ENCODE assay signal across 20 mouse cellular contexts in genomic region chr3:9407801-9408200, GRCm38 (mm10).
A peak's percentile ranks its signal among the peaks of the same experiment; 100 is the strongest.
DNase-seq lines count a peak whose midpoint lies in the region; ATAC-seq and TF ChIP-seq lines count a peak whose summit lies in the region.
"Had no signal": no experiment of that assay in that cellular context is flagged by ENCODE, and none has a peak within 500 bp of the region (broad histone marks: within the 10 kb centered on the region; RNA-seq: fewer than 3 reads in every experiment).

No protein-coding gene starts in this region.

- no peaks in the 10 kb centered on the region for H3K36me3 ChIP-seq in heart, embryonic 13.5 days
- no peaks in the 10 kb centered on the region for H3K36me3 ChIP-seq in neural tube, embryonic 13.5 days
- H3K36me3 ChIP-seq in intestine, postnatal 0 days (ENCODE audit: control insufficient read depth, insufficient read depth) = no peaks in the 10 kb centered on the region
- H3K36me3 ChIP-seq: embryonic facial prominence, embryonic 15.5 days; limb, embryonic 13.5 days had no signal

- H3K4me1 ChIP-seq in heart, embryonic 13.5 days = peaks cover 53% of the 10 kb centered on the region
- H3K4me1 ChIP-seq in neural tube, embryonic 13.5 days (replicated peaks) = peaks cover 12% of the 10 kb centered on the region; the same call in 1 of the 2 replicates
- peaks cover 5% of the 10 kb centered on the region; the same call in 1 of the 2 replicates for H3K4me1 ChIP-seq in brown adipose tissue, adult 24 weeks (ENCODE audit: control insufficient read depth, insufficient read depth, insufficient read length, low read length)
- H3K4me1 ChIP-seq in intestine, postnatal 0 days (replicated peaks; ENCODE audit: control insufficient read depth, insufficient read depth, low read length) = no peaks in the 10 kb centered on the region

- H3K4me2 ChIP-seq in heart, embryonic 13.5 days = no peak overlapping the region
- H3K4me2 ChIP-seq in neural tube, embryonic 13.5 days = no peak overlapping the region
- no peak overlapping the region for H3K4me2 ChIP-seq in intestine, postnatal 0 days (replicated peaks; ENCODE audit: low read depth)
- H3K4me2 ChIP-seq: embryonic facial prominence, embryonic 15.5 days; limb, embryonic 13.5 days had no signal

- no peak for TF ChIP-seq CTCF in intestine, postnatal 0 days (IDR thresholded peaks at IDR 0.05; ENCODE audit: low read depth)

- no peak for DNase-seq in heart, adult 18-20 months
- DNase-seq in neural tube, embryonic 10.5 days (ENCODE audit: extremely low spot score, low spot score) = no peak
- no peak for DNase-seq in adrenal gland, postnatal 14 days
- DNase-seq: adrenal gland, postnatal 25 days; B cell, adult 2 months; cerebellum, adult 2 months; cerebellum, postnatal 36 days; forebrain, postnatal 0 days; retina, postnatal 1 day had no signal

- WGBS in heart, embryonic 13.5 days = 69% methylated on average over 10 of the region's 10 CpGs
- 78% methylated on average over 10 of the region's 10 CpGs for WGBS in neural tube, embryonic 13.5 days
- 72% methylated on average over 10 of the region's 10 CpGs for WGBS in intestine, postnatal 0 days

- H3K27me3 ChIP-seq in heart, embryonic 13.5 days (replicated peaks) = no peaks in the 10 kb centered on the region
- H3K27me3 ChIP-seq in neural tube, embryonic 13.5 days = no peaks in the 10 kb centered on the region
- no peaks in the 10 kb centered on the region for H3K27me3 ChIP-seq in intestine, postnatal 0 days (replicated peaks; ENCODE audit: control insufficient read depth, insufficient read depth, low read length)
- H3K27me3 ChIP-seq: embryonic facial prominence, embryonic 15.5 days; limb, embryonic 13.5 days; Patski had no signal

- no peak for ATAC-seq in heart, embryonic 13.5 days (ENCODE audit: extremely low read depth, insufficient number of reproducible peaks, low FRiP score, low TSS enrichment)
- no peak for ATAC-seq in neural tube, embryonic 13.5 days (ENCODE audit: low read depth)
- no peak for ATAC-seq in intestine, postnatal 0 days
- ATAC-seq: forebrain, postnatal 0 days; hindbrain, embryonic 16.5 days; intestine, embryonic 16.5 days; midbrain, embryonic 16.5 days; Patski had no signal

- peak overlapping the region; percentile 28; the same call in 1 of the 2 replicates for H3K27ac ChIP-seq in heart, embryonic 13.5 days (replicated peaks)
- H3K27ac ChIP-seq in neural tube, embryonic 13.5 days (replicated peaks) = 0 out of 2 replicates have a peak overlapping the region, but pooled peaks have one; percentile 9
- peak overlapping the region; percentile 30; the same call in 1 of the 2 replicates for H3K27ac ChIP-seq in brown adipose tissue, adult 24 weeks (replicated peaks; ENCODE audit: low read depth, low read length)
- H3K27ac ChIP-seq in intestine, postnatal 0 days (ENCODE audit: low read depth, low read length) = no peak overlapping the region
- H3K27ac ChIP-seq: embryonic facial prominence, embryonic 15.5 days; limb, embryonic 13.5 days; liver, embryonic 14.5 days had no signal

- H3K9me3 ChIP-seq in heart, embryonic 13.5 days = no peaks in the 10 kb centered on the region
- no peaks in the 10 kb centered on the region for H3K9me3 ChIP-seq in neural tube, embryonic 13.5 days
- H3K9me3 ChIP-seq in intestine, postnatal 0 days (ENCODE audit: control insufficient read depth) = no peaks in the 10 kb centered on the region
- H3K9me3 ChIP-seq: embryonic facial prominence, embryonic 15.5 days; limb, embryonic 13.5 days had no signal

- no peak overlapping the region for H3K4me3 ChIP-seq in heart, embryonic 13.5 days
- H3K4me3 ChIP-seq in neural tube, embryonic 13.5 days = no peak overlapping the region
- no peak overlapping the region for H3K4me3 ChIP-seq in brown adipose tissue, adult 24 weeks (ENCODE audit: insufficient read depth, low read depth, low read length)
- H3K4me3 ChIP-seq in intestine, postnatal 0 days (ENCODE audit: low read depth, low read length) = no peak overlapping the region
- H3K4me3 ChIP-seq: embryonic facial prominence, embryonic 15.5 days; limb, embryonic 13.5 days had no signal

- no peak overlapping the region for H3K9ac ChIP-seq in heart, embryonic 13.5 days
- no peak overlapping the region for H3K9ac ChIP-seq in neural tube, embryonic 13.5 days
- no peak overlapping the region for H3K9ac ChIP-seq in intestine, postnatal 0 days (ENCODE audit: low read depth, low read length)
- H3K9ac ChIP-seq: embryonic facial prominence, embryonic 15.5 days; forebrain, postnatal 0 days; limb, embryonic 13.5 days; liver, embryonic 14.5 days had no signal
